Mouse (Mus musculus): ENCODE results near the gene Nxph3. TPM values are rescaled to one million over a fixed set of nuclear protein-coding genes. Genes with fewer than 3 reads are reported as not detected.

Gene Nxph3
- polyA plus RNA-seq, 1 experiment from 2014 or later, result 1.8 TPM

- Histone ChIP-seq H3K9me3 (replicated peaks) (no peaks in the 10 kb centered on the region), H3K27me3 (peaks cover 19% of the 10 kb centered on the region), H3K4me3 (replicated peaks) (no peak overlapping the region), H3K9ac (no peak overlapping the region), H3K4me1 (peaks cover 58% of the 10 kb centered on the region), H3K4me2 (replicated peaks) (no peak overlapping the region), H3K36me3 (no peaks in the 10 kb centered on the region), H3K27ac (replicated peaks) (no peak overlapping the region)
- 40% methylated on average over 6 of the region's 6 CpGs for WGBS
- no peak for ATAC-seq (ENCODE audit: insufficient number of reproducible peaks, low FRiP score, low TSS enrichment, low read depth)
Observed at GRCm38 (mm10) chr11:95517162-95517561, 2.8 kb upstream of the Nxph3 start.

- ATAC-seq (ENCODE audit: insufficient number of reproducible peaks, low FRiP score, low TSS enrichment, low read depth), result no peak
- Histone ChIP-seq H3K36me3 (no peaks in the 10 kb centered on the region), H3K4me1 (peaks cover 54% of the 10 kb centered on the region), H3K9ac (no peak overlapping the region), H3K9me3 (replicated peaks) (no peaks in the 10 kb centered on the region), H3K27ac (replicated peaks) (no peak overlapping the region), H3K4me2 (replicated peaks) (no peak overlapping the region), H3K27me3 (peaks cover 19% of the 10 kb centered on the region), H3K4me3 (replicated peaks) (no peak overlapping the region)
- 8% methylated on average over 5 of the region's 5 CpGs for WGBS
Observed at GRCm38 (mm10) chr11:95516491-95516911, 2.1 kb upstream of the Nxph3 start.

GRCm38 (mm10) chr11:95515376-95516323 lies 1.3 kb upstream of the Nxph3 start:
- Histone ChIP-seq H3K27ac (replicated peaks) (no peak overlapping the region), H3K4me1 (peaks cover 49% of the 10 kb centered on the region), H3K4me3 (replicated peaks) (no peak overlapping the region), H3K27me3 (peaks cover 19% of the 10 kb centered on the region), H3K4me2 (replicated peaks) (no peak overlapping the region), H3K36me3 (no peaks in the 10 kb centered on the region), H3K9ac (no peak overlapping the region), H3K9me3 (replicated peaks) (no peaks in the 10 kb centered on the region)
- WGBS, result 47% methylated on average over 17 of the region's 17 CpGs
- no peak for ATAC-seq (ENCODE audit: insufficient number of reproducible peaks, low FRiP score, low TSS enrichment, low read depth)

GRCm38 (mm10) chr11:95513461-95514297 lies 691 bp downstream of the Nxph3 start:
- H3K27ac ChIP-seq (replicated peaks), result no peak overlapping the region
- H3K4me1 ChIP-seq, result peaks cover 46% of the 10 kb centered on the region
- H3K27me3 ChIP-seq, result peaks cover 19% of the 10 kb centered on the region
- H3K4me2 ChIP-seq (replicated peaks), result peak overlapping the region; percentile 98
- H3K36me3 ChIP-seq, result no peaks in the 10 kb centered on the region
- under 1% methylated on average over 54 of the region's 66 CpGs for WGBS
- peak; percentile 25; the same call in 1 of the 2 replicates for ATAC-seq (ENCODE audit: insufficient number of reproducible peaks, low FRiP score, low TSS enrichment, low read depth)
- peak overlapping the region; percentile 40 for H3K9ac ChIP-seq
- peak overlapping the region; percentile 59 for H3K4me3 ChIP-seq (replicated peaks)
- H3K9me3 ChIP-seq (replicated peaks), result no peaks in the 10 kb centered on the region

- ATAC-seq (ENCODE audit: insufficient number of reproducible peaks, low FRiP score, low TSS enrichment, low read depth), result no peak
- H3K9me3 ChIP-seq (replicated peaks), result no peaks in the 10 kb centered on the region
Observed at GRCm38 (mm10) chr11:95512383-95512782, 2.0 kb downstream of the Nxph3 start.

GRCm38 (mm10) chr11:95511919-95512318 lies 2.5 kb downstream of the Nxph3 start:
- no peak for ATAC-seq (ENCODE audit: insufficient number of reproducible peaks, low FRiP score, low TSS enrichment, low read depth)
- H3K27me3 ChIP-seq, result peaks cover 19% of the 10 kb centered on the region

More at GRCm38 (mm10) chr11:95512383-95512782, 2.0 kb downstream of the Nxph3 start:
- Histone ChIP-seq H3K4me3 (replicated peaks) (no peak overlapping the region), H3K27ac (replicated peaks) (no peak overlapping the region), H3K36me3 (no peaks in the 10 kb centered on the region), H3K4me1 (peaks cover 57% of the 10 kb centered on the region), H3K27me3 (peaks cover 19% of the 10 kb centered on the region), H3K4me2 (replicated peaks) (0 out of 2 replicates have a peak overlapping the region, but pooled peaks have one; percentile 98), H3K9ac (no peak overlapping the region)
- WGBS, result 76% methylated on average over 6 of the region's 6 CpGs

GRCm38 (mm10) chr11:95510631-95511030 lies 3.7 kb downstream of the Nxph3 start:
- ATAC-seq (ENCODE audit: insufficient number of reproducible peaks, low FRiP score, low TSS enrichment, low read depth), result no peak

More at GRCm38 (mm10) chr11:95511919-95512318, 2.5 kb downstream of the Nxph3 start:
- no peak overlapping the region for H3K9ac ChIP-seq
- no peaks in the 10 kb centered on the region for H3K9me3 ChIP-seq (replicated peaks)
- H3K4me3 ChIP-seq (replicated peaks), result no peak overlapping the region
- no peaks in the 10 kb centered on the region for H3K36me3 ChIP-seq
- peaks cover 53% of the 10 kb centered on the region for H3K4me1 ChIP-seq
- H3K4me2 ChIP-seq (replicated peaks), result no peak overlapping the region
- WGBS, result 90% methylated on average over 1 of the region's 1 CpGs
- H3K27ac ChIP-seq (replicated peaks), result no peak overlapping the region

GRCm38 (mm10) chr11:95509126-95509717 lies 5.1 kb downstream of the Nxph3 start:
- Histone ChIP-seq H3K4me1 (peaks cover 28% of the 10 kb centered on the region), H3K27ac (replicated peaks) (no peak overlapping the region), H3K36me3 (no peaks in the 10 kb centered on the region), H3K27me3 (peaks cover 16% of the 10 kb centered on the region), H3K9me3 (replicated peaks) (no peaks in the 10 kb centered on the region), H3K4me3 (replicated peaks) (no peak overlapping the region), H3K9ac (no peak overlapping the region), H3K4me2 (replicated peaks) (no peak overlapping the region)
- 80% methylated on average over 6 of the region's 6 CpGs for WGBS
- ATAC-seq (ENCODE audit: insufficient number of reproducible peaks, low FRiP score, low TSS enrichment, low read depth), result no peak

More at GRCm38 (mm10) chr11:95510631-95511030, 3.7 kb downstream of the Nxph3 start:
- no peak overlapping the region for H3K4me3 ChIP-seq (replicated peaks)
- H3K9me3 ChIP-seq (replicated peaks), result no peaks in the 10 kb centered on the region
- no peaks in the 10 kb centered on the region for H3K36me3 ChIP-seq
- peaks cover 16% of the 10 kb centered on the region for H3K27me3 ChIP-seq
- no peak overlapping the region for H3K27ac ChIP-seq (replicated peaks)
- H3K9ac ChIP-seq, result no peak overlapping the region
- H3K4me2 ChIP-seq (replicated peaks), result no peak overlapping the region
- H3K4me1 ChIP-seq, result peaks cover 42% of the 10 kb centered on the region
- 86% methylated on average over 12 of the region's 12 CpGs for WGBS

- peaks cover 20% of the 10 kb centered on the region for H3K4me1 ChIP-seq
- 36% methylated on average over 13 of the region's 13 CpGs for WGBS
- no peak for ATAC-seq (ENCODE audit: insufficient number of reproducible peaks, low FRiP score, low TSS enrichment, low read depth)
- H3K36me3 ChIP-seq, result no peaks in the 10 kb centered on the region
- H3K27me3 ChIP-seq, result peaks cover 10% of the 10 kb centered on the region
- no peak overlapping the region for H3K27ac ChIP-seq (replicated peaks)
- no peaks in the 10 kb centered on the region for H3K9me3 ChIP-seq (replicated peaks)
- 0 out of 2 replicates have a peak overlapping the region, but pooled peaks have one; percentile 3 for H3K4me3 ChIP-seq (replicated peaks)
- H3K9ac ChIP-seq, result no peak overlapping the region
- H3K4me2 ChIP-seq (replicated peaks), result peak overlapping the region; percentile 26
Observed at GRCm38 (mm10) chr11:95508211-95508926, 6.0 kb downstream of the Nxph3 start.

GRCm38 (mm10) chr11:95507785-95508184 lies 6.6 kb downstream of the Nxph3 start:
- Histone ChIP-seq H3K9me3 (replicated peaks) (no peaks in the 10 kb centered on the region), H3K4me3 (replicated peaks) (no peak overlapping the region), H3K27ac (replicated peaks) (no peak overlapping the region), H3K4me2 (replicated peaks) (no peak overlapping the region), H3K36me3 (no peaks in the 10 kb centered on the region), H3K27me3 (peaks cover 5% of the 10 kb centered on the region), H3K4me1 (peaks cover 14% of the 10 kb centered on the region), H3K9ac (no peak overlapping the region)
- ATAC-seq (ENCODE audit: insufficient number of reproducible peaks, low FRiP score, low TSS enrichment, low read depth), result no peak
- WGBS, result 66% methylated on average over 5 of the region's 5 CpGs
